Mouse (Mus musculus): Measurements from ENCODE around the gene Prok1.

Prok1 gene

GRCm38 (mm10) chr3:107239607-107240006, at the start of gene Prok1:
Gene Prok1 (minus strand): TSS chr3:107239707.
- no peak for DNase-seq (ENCODE audit: low spot score)

- DNase-seq (ENCODE audit: low spot score), result no peak
Observed at GRCm38 (mm10) chr3:107287346-107287745, 47.8 kb upstream of the Prok1 start.

- DNase-seq (ENCODE audit: low spot score), result no peak
Observed at GRCm38 (mm10) chr3:107286123-107286522, 46.6 kb upstream of the Prok1 start.

GRCm38 (mm10) chr3:107278479-107279269, 39.2 kb upstream of the Prok1 start, which contains the start of gene Lamtor5:
Gene Lamtor5 (plus strand): TSS chr3:107278858.
- DNase-seq (ENCODE audit: low spot score), result peak; percentile 89

- DNase-seq (ENCODE audit: low spot score), result no peak
Observed at GRCm38 (mm10) chr3:107276626-107277025, 37.1 kb upstream of the Prok1 start.

- no peak for DNase-seq (ENCODE audit: low spot score)
Observed at GRCm38 (mm10) chr3:107275996-107276395, 36.5 kb upstream of the Prok1 start.

GRCm38 (mm10) chr3:107275351-107275750, 35.8 kb upstream of the Prok1 start:
- DNase-seq (ENCODE audit: low spot score), result no peak

- DNase-seq (ENCODE audit: low spot score), result peak; percentile 51
Observed at GRCm38 (mm10) chr3:107273820-107274219, 34.3 kb upstream of the Prok1 start.

GRCm38 (mm10) chr3:107272433-107272832, 32.9 kb upstream of the Prok1 start:
- no peak for DNase-seq (ENCODE audit: low spot score)

- no peak for DNase-seq (ENCODE audit: low spot score)
Observed at GRCm38 (mm10) chr3:107266814-107267345, 27.4 kb upstream of the Prok1 start.

- DNase-seq (ENCODE audit: low spot score), result peak; percentile 29
Observed at GRCm38 (mm10) chr3:107261851-107262165, 22.3 kb upstream of the Prok1 start.

GRCm38 (mm10) chr3:107260956-107261850, 21.7 kb upstream of the Prok1 start:
- peak; percentile 23 for DNase-seq (ENCODE audit: low spot score)

GRCm38 (mm10) chr3:107257924-107258323, 18.4 kb upstream of the Prok1 start:
- DNase-seq (ENCODE audit: low spot score), result no peak

- DNase-seq (ENCODE audit: low spot score), result no peak
Observed at GRCm38 (mm10) chr3:107256724-107257123, 17.2 kb upstream of the Prok1 start.

- no peak for DNase-seq (ENCODE audit: low spot score)
Observed at GRCm38 (mm10) chr3:107255992-107256391, 16.5 kb upstream of the Prok1 start.

GRCm38 (mm10) chr3:107253925-107254324, 14.4 kb upstream of the Prok1 start:
- DNase-seq (ENCODE audit: low spot score), result no peak

GRCm38 (mm10) chr3:107252035-107252434, 12.5 kb upstream of the Prok1 start:
- DNase-seq (ENCODE audit: low spot score), result no peak

- DNase-seq (ENCODE audit: low spot score), result no peak
Observed at GRCm38 (mm10) chr3:107250320-107250719, 10.8 kb upstream of the Prok1 start.

GRCm38 (mm10) chr3:107249042-107249441, 9.5 kb upstream of the Prok1 start:
- no peak for DNase-seq (ENCODE audit: low spot score)

GRCm38 (mm10) chr3:107246876-107247275, 7.4 kb upstream of the Prok1 start:
- no peak for DNase-seq (ENCODE audit: low spot score)

- no peak for DNase-seq (ENCODE audit: low spot score)
Observed at GRCm38 (mm10) chr3:107241389-107242094, 2.0 kb upstream of the Prok1 start.

- DNase-seq (ENCODE audit: low spot score), result no peak
Observed at GRCm38 (mm10) chr3:107238471-107238980, 981 bp downstream of the Prok1 start.
